Mouse (Mus musculus): ENCODE measurements at regions not wholly inside any gene's neighbourhood (a gene's known extent, or its start where the extent isn't known, plus 50 kb on each side); places are given as distances from the start of the nearest gene placed in this dataset.

GRCm38 (mm10) chr2:50573455-50573854, 276.9 kb upstream of the Mmadhc start:
- TF ChIP-seq CTCF (IDR thresholded peaks at IDR 0.05; ENCODE audit: low read depth) (no peak), EP300 (optimal IDR thresholded peaks at IDR 0.05) (no peak)
